Mouse (Mus musculus): ENCODE data around the gene Tmem120a. TPM values are rescaled to one million over a fixed set of nuclear protein-coding genes. Genes with fewer than 3 reads are reported as not detected.

Tmem120a gene
- polyA plus RNA-seq, 1 experiment from 2014 or later: 37.4 TPM

DNA sequence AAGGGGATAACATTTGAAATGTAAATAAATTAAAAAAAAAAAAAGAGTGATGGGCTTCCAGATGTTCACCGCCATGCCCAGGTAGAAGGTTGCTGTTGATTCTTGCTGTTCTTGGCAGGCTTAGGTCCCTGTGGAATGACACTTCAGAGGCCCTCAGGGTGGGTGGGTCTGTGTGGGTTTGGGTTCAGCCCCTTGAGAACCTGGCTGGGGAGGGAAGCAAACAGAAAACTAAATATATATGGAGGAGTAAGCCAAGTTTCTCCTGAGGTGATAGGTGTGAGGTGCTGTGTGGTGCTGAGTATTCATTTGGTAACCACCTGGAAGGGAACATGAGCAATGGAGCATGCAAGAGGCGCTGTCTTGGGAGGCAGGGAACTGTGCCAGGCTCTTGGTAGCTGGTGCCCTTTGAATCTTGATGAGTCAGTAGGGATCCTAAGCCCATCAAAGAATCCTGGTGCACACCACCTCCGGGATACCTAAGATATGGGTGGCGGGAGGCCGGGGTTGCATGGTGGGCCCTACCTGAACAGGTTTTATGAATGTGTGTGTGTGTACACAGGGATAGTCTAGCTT is 50.9 kb downstream of the Tmem120a start:
- Histone ChIP-seq H3K27ac (replicated peaks) (no peak overlapping the region), H3K4me1 (replicated peaks; ENCODE audit: control insufficient read depth, insufficient read depth) (no peaks in the 10 kb centered on the region), H3K4me2 (replicated peaks; ENCODE audit: low read depth) (no peak overlapping the region), H3K9ac (ENCODE audit: low read length) (no peak overlapping the region), H3K4me3 (ENCODE audit: low read depth, low read length) (no peak overlapping the region), H3K36me3 (ENCODE audit: control insufficient read depth, insufficient read depth, low read length) (no peaks in the 10 kb centered on the region), H3K27me3 (ENCODE audit: control insufficient read depth, insufficient read depth, low read length) (no peaks in the 10 kb centered on the region), H3K9me3 (ENCODE audit: control insufficient read depth, low read length) (no peaks in the 10 kb centered on the region)
- TF ChIP-seq CTCF (IDR thresholded peaks at IDR 0.05; ENCODE audit: low read depth) (no peak), EP300 (optimal IDR thresholded peaks at IDR 0.05) (no peak)
- DNase-seq (ENCODE audit: low spot score) (no peak), ATAC-seq (ENCODE audit: low FRiP score, low TSS enrichment) (no peak)
- WGBS: 75% methylated on average over 5 of the region's 5 CpGs

DNA sequence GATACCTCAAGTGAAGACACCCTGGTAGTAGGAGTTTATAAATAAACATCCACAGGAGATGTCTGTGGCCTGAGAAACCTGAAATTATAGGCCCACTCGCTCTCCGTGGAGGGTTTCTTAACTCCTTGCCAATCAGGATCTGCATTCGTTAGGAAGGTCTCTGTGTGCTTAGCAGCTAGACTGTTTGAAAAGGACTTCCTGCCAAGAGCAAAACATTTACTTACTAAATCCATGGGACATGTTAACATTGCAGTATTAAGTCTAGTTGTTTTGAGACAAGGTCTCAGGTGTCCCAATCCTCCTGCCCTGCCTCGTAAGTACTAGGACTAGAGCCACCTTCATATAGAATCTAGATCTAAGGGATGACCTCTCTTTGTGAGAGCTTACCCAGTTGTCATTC is 53.0 kb downstream of the Tmem120a start:
- Histone ChIP-seq H3K9me3 (ENCODE audit: control insufficient read depth, low read length) (no peaks in the 10 kb centered on the region), H3K4me2 (replicated peaks; ENCODE audit: low read depth) (no peak overlapping the region; the same call in 1 of the 2 replicates), H3K27ac (replicated peaks) (peak overlapping the region; percentile 31; the same call in 1 of the 2 replicates), H3K4me3 (ENCODE audit: low read depth, low read length) (no peak overlapping the region), H3K27me3 (ENCODE audit: control insufficient read depth, insufficient read depth, low read length) (no peaks in the 10 kb centered on the region), H3K4me1 (replicated peaks; ENCODE audit: control insufficient read depth, insufficient read depth) (no peaks in the 10 kb centered on the region), H3K9ac (ENCODE audit: low read length) (no peak overlapping the region), H3K36me3 (ENCODE audit: control insufficient read depth, insufficient read depth, low read length) (no peaks in the 10 kb centered on the region)
- no peak for TF ChIP-seq EP300 (optimal IDR thresholded peaks at IDR 0.05)
- no peak for TF ChIP-seq CTCF (IDR thresholded peaks at IDR 0.05; ENCODE audit: low read depth)
- no peak for ATAC-seq (ENCODE audit: low FRiP score, low TSS enrichment)
- DNase-seq (ENCODE audit: low spot score): no peak
- whole genome bisulfite sequencing: 34% methylated on average over 4 of the region's 4 CpGs

DNA sequence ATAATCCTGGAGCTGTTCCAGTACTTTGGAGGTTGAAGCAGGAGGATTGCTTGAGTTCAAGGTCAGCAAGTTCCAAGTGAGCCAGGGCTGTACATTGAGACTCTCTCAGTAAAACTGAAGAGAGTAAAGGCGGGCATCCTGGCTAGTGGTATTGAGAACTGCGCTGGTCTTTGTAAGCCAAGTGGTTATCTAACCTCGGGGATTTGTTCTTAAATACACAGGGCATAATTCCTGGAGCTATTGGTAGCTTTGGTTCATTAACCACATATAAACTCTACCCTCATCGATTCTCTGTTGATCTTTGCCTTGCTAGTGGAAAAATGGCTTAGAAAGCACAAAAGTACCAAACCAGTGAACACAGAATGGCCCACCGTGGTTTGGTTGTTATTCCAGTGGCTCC is 53.8 kb downstream of the Tmem120a start:
- Histone ChIP-seq H3K27ac (replicated peaks) (no peak overlapping the region), H3K4me2 (replicated peaks; ENCODE audit: low read depth) (peak overlapping the region; percentile 96), H3K27me3 (ENCODE audit: control insufficient read depth, insufficient read depth, low read length) (no peaks in the 10 kb centered on the region), H3K4me3 (ENCODE audit: low read depth, low read length) (peak overlapping the region; percentile 85; the same call in 1 of the 2 replicates), H3K4me1 (replicated peaks; ENCODE audit: control insufficient read depth, insufficient read depth) (no peaks in the 10 kb centered on the region), H3K9ac (ENCODE audit: low read length) (no peak overlapping the region), H3K36me3 (ENCODE audit: control insufficient read depth, insufficient read depth, low read length) (no peaks in the 10 kb centered on the region), H3K9me3 (ENCODE audit: control insufficient read depth, low read length) (no peaks in the 10 kb centered on the region)
- ATAC-seq (ENCODE audit: low FRiP score, low TSS enrichment) (no peak), DNase-seq (ENCODE audit: low spot score) (no peak)
- no peak for TF ChIP-seq CTCF (IDR thresholded peaks at IDR 0.05; ENCODE audit: low read depth)
- no peak for TF ChIP-seq EP300 (optimal IDR thresholded peaks at IDR 0.05)
- 75% methylated on average over 5 of the region's 5 CpGs for WGBS

Small RNA genes within 50 kb of the gene (microRNA-seq; reads per million reads assigned to microRNA genes)
- gene Mir7034: not detected

Other genes with a start within 250 kb of the Tmem120a start
- 4.9 and 7.3 TPM in 2 replicates for gene Hip1, start 199.3 kb downstream of the Tmem120a start, polyA plus RNA-seq (2015; fragmentation: Nextera tagmentation; extraction: Ambion mirVana)
- not detected in 2 replicates for gene Ccl26, start 180.9 kb downstream of the Tmem120a start, polyA plus RNA-seq (2015; fragmentation: Nextera tagmentation; extraction: Ambion mirVana)
- gene Ccl24, start 171.4 kb downstream of the Tmem120a start, polyA plus RNA-seq (2015; fragmentation: Nextera tagmentation; extraction: Ambion mirVana): 1.7 and 2.8 TPM in 2 replicates
- gene Rhbdd2, start 111.8 kb downstream of the Tmem120a start, polyA plus RNA-seq (2015; fragmentation: Nextera tagmentation; extraction: Ambion mirVana): 37.8 and 44.8 TPM in 2 replicates
- gene Por, start 74.4 kb downstream of the Tmem120a start, polyA plus RNA-seq (2015; fragmentation: Nextera tagmentation; extraction: Ambion mirVana): 174 and 177 TPM in 2 replicates
- gene Styxl1, start 33.9 kb upstream of the Tmem120a start, polyA plus RNA-seq (2015; fragmentation: Nextera tagmentation; extraction: Ambion mirVana): 0.10 and 0.27 TPM in 2 replicates
- gene Mdh2, start 34.0 kb upstream of the Tmem120a start, polyA plus RNA-seq (2015; fragmentation: Nextera tagmentation; extraction: Ambion mirVana): 445 and 469 TPM in 2 replicates
- gene Srrm3, start 62.4 kb upstream of the Tmem120a start, polyA plus RNA-seq (2015; fragmentation: Nextera tagmentation; extraction: Ambion mirVana): 0.67 TPM in 2 replicates
- 1,235 and 1,355 TPM in 2 replicates for gene Hspb1, start 143.5 kb upstream of the Tmem120a start, polyA plus RNA-seq (2015; fragmentation: Nextera tagmentation; extraction: Ambion mirVana)
- 86.0 and 89.2 TPM in 2 replicates for gene Ywhag, start 190.2 kb upstream of the Tmem120a start, polyA plus RNA-seq (2015; fragmentation: Nextera tagmentation; extraction: Ambion mirVana)
- gene Ssc4d, start 230.1 kb upstream of the Tmem120a start, polyA plus RNA-seq (2015; fragmentation: Nextera tagmentation; extraction: Ambion mirVana): 1.7 and 2.2 TPM in 2 replicates
- 0.07 TPM in 1 of 2 replicates, not detected in the other for gene Zp3, start 235.7 kb upstream of the Tmem120a start, polyA plus RNA-seq (2015; fragmentation: Nextera tagmentation; extraction: Ambion mirVana)